Mouse (Mus musculus) CD4-positive naive resting alpha-beta T cell, adult 76 days (primary cell): ENCODE results near the gene Dact1. TPM values are rescaled to one million over a fixed set of nuclear protein-coding genes. Genes with fewer than 3 reads are reported as not detected.

Experiments
- total RNA-seq: library from RNA; stranded (reverse); gene quantifications from one replicate; pipeline ENCODE4 v1.2.4, GENCODE M21; 2023

The Dact1 gene
- total RNA-seq = 1.6 TPM

DNA sequence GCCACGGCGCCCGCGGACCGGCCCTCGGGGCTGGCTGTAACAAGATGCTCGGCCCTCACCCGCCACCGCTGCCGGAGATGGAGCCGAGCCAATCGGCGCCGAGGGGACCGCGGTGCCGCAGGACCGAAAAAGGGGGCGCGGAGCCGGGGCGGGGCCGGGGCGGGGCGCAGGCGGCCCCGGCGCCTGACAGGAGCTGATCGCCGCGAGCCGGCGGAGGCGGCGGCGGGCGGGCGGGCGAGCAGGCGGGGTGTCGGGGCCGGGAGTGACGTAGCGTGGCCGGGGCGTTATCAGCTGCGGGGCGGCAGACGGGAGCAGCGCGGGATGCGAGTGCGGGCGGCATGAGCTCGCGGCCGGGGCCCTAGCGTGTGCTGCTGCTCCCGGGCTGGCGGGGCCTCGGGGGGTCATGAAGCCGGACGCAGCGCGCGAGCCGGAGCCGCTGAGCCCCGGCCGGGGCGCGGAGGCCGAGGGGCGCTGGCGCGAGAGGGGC is at the start of gene Dact1:
TSS of gene Dact1 (plus strand) at position 304 of the 487 bp plus-strand sequence.

Other genes with a start within 250 kb of the Dact1 start
- not detected for gene Tomm20l, start 198.5 kb upstream of the Dact1 start, total RNA-seq
- gene Timm9, start 173.2 kb upstream of the Dact1 start, total RNA-seq = 26.0 TPM
- 17.1 TPM for gene 2700049A03Rik, start 173.0 kb upstream of the Dact1 start, total RNA-seq